Comparison of ENCODE assay signal across 18 mouse cellular contexts in the genomic region with DNA sequence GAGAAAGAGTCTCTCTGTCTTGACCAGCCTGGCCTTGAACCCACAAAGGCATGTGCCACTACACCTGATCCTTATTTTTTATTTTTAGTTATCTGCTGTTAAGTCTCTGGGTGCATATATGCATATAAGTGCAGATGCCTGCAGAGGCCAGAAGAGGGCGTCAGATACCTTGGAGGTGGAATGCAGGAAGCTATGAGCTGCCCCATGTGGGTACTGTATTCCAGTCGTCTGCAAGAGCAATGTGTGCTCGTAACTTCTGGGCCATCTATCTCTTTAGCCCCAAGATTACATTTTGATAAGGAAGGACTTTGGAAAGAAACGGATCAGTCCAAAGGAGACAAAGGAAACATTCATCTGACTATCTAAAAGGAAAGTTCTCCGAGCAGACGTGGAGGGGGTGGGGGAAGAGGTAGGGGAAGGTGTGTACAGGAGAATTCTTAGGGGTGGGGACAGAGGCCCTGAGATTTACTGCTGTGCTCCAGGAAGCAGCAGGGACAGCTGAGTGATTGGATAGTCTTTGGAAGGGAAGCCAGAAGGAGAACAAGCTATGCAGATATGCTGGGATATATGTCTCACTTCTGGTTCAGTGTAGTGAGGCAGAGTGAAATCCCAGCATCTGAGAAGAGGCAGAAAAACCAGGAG. TPM values are rescaled to one million over a fixed set of nuclear protein-coding genes. Genes with fewer than 3 reads are reported as not detected.
DNase-seq lines count a peak whose midpoint lies in the region; ATAC-seq and TF ChIP-seq lines count a peak whose summit lies in the region.
"Had no signal": no experiment of that assay in that cellular context is flagged by ENCODE, and none has a peak within 500 bp of the region (broad histone marks: within the 10 kb centered on the region; RNA-seq: fewer than 3 reads in every experiment).

No protein-coding gene starts in this region.

- no peaks in the 10 kb centered on the region for H3K27me3 ChIP-seq in heart, adult 2 months (ENCODE audit: control insufficient read depth, insufficient read depth, low read length)
- H3K27me3 ChIP-seq in liver, embryonic 12.5 days (replicated peaks), result no peaks in the 10 kb centered on the region
- H3K27me3 ChIP-seq: limb, embryonic 12.5 days had no signal

- H3K9me3 ChIP-seq in liver, embryonic 12.5 days (replicated peaks), result no peaks in the 10 kb centered on the region
- no peaks in the 10 kb centered on the region for H3K9me3 ChIP-seq in ES-E14 (ENCODE audit: control insufficient read depth, insufficient read depth, low read depth, low read length)
- H3K9me3 ChIP-seq: hindbrain, embryonic 10.5 days; limb, embryonic 12.5 days had no signal

- DNase-seq in heart, adult 2 months, result no peak
- no peak for DNase-seq in heart, postnatal 36 days
- DNase-seq in liver, result peak; percentile 45
- DNase-seq in ES-E14 (ENCODE audit: low read depth, low spot score), result no peak
- DNase-seq in adrenal gland, postnatal 14 days, result no peak
- DNase-seq in thymus, postnatal 14 days, result no peak
- DNase-seq: adrenal gland, postnatal 10 days; B cell, adult 2 months; cerebellum, postnatal 36 days; gastrocnemius, postnatal 25 days; kidney, adult 9 months; layer of hippocampus, adult 9-11 months had no signal

- 50% methylated on average over 6 of the region's 6 CpGs for WGBS in heart, adult 2 months
- 54% methylated on average over 6 of the region's 6 CpGs for WGBS in liver, embryonic 12.5 days (ENCODE audit: insufficient replicate concordance)

- H3K79me2 ChIP-seq in heart, adult 2 months (replicated peaks; ENCODE audit: control insufficient read depth, insufficient read depth, low read length), result no peaks in the 10 kb centered on the region

- no peak overlapping the region for H3K4me2 ChIP-seq in liver, embryonic 12.5 days
- H3K4me2 ChIP-seq: limb, embryonic 12.5 days had no signal

- no peak overlapping the region for H3K4me3 ChIP-seq in heart, adult 2 months
- no peak overlapping the region for H3K4me3 ChIP-seq in liver, embryonic 12.5 days
- H3K4me3 ChIP-seq in ES-E14 (ENCODE audit: insufficient read depth in 1 of 2, low read depth in 1 of 2, low read length in 2 of 2, poor library complexity in 1 of 2, severe bottlenecking in 1 of 2), result no peak overlapping the region
- H3K4me3 ChIP-seq: hindbrain, embryonic 10.5 days; limb, embryonic 12.5 days had no signal

- TF ChIP-seq POLR2A in heart, adult 2 months (IDR thresholded peaks at IDR 0.05; ENCODE audit: insufficient read depth, low read depth, low read length), result no peak

- peak; percentile 46 for TF ChIP-seq CTCF in heart, adult 2 months (IDR thresholded peaks at IDR 0.05)

- intact Hi-C loops in heart, adult 2 months (cut with DNase I), result no loop called here
- intact Hi-C loops in heart, postnatal 36 days (cut with DNase I), result no loop called here

- no peak for ATAC-seq in liver, embryonic 12.5 days
- peak; percentile 59 for ATAC-seq in megakaryocyte progenitor cell, adult 5-6 weeks (replicated peaks; ENCODE audit: poor library complexity)
- ATAC-seq: midbrain, embryonic 16.5 days had no signal

- peaks cover 12% of the 10 kb centered on the region for H3K4me1 ChIP-seq in heart, adult 2 months (ENCODE audit: control insufficient read depth, insufficient read depth, low read length)
- peaks cover 52% of the 10 kb centered on the region for H3K4me1 ChIP-seq in liver, embryonic 12.5 days
- H3K4me1 ChIP-seq in ES-E14 (ENCODE audit: control insufficient read depth in 2 of 2, insufficient read depth in 2 of 2, low read length in 2 of 2, poor library complexity in 1 of 2), result peaks cover 18 to 49% of the 10 kb centered on the region in 2 experiments

- TF ChIP-seq EP300 in heart, adult 2 months (IDR thresholded peaks at IDR 0.05; ENCODE audit: insufficient read depth, low read depth, low read length), result no peak

- no peak overlapping the region for H3K27ac ChIP-seq in heart, adult 2 months
- no peak overlapping the region for H3K27ac ChIP-seq in liver, embryonic 12.5 days
- H3K27ac ChIP-seq in ES-E14 (ENCODE audit: insufficient read depth, low read depth, low read length, poor library complexity, severe bottlenecking), result peak overlapping the region; percentile 19; the same call in 1 of the 2 replicates
- H3K27ac ChIP-seq: limb, embryonic 12.5 days; macrophage had no signal

- peaks cover 4% of the 10 kb centered on the region for H3K36me3 ChIP-seq in heart, adult 2 months (ENCODE audit: control insufficient read depth, insufficient read depth, low read length)
- no peaks in the 10 kb centered on the region for H3K36me3 ChIP-seq in liver, embryonic 12.5 days
- no peaks in the 10 kb centered on the region for H3K36me3 ChIP-seq in ES-E14 (ENCODE audit: control insufficient read depth, insufficient read depth, low read length, poor library complexity, severe bottlenecking)
- H3K36me3 ChIP-seq: hindbrain, embryonic 10.5 days; limb, embryonic 12.5 days had no signal

- H3K9ac ChIP-seq in heart, adult 2 months (ENCODE audit: low read depth, low read length), result no peak overlapping the region
- no peak overlapping the region for H3K9ac ChIP-seq in liver, embryonic 12.5 days
- no peak overlapping the region for H3K9ac ChIP-seq in ES-E14 (ENCODE audit: insufficient read depth, low read depth, low read length, poor library complexity, severe bottlenecking)
- H3K9ac ChIP-seq: limb, embryonic 12.5 days had no signal

- in situ Hi-C loops in ES-E14 (cut with MboI; ENCODE audit: low sequenced_read_pairs in 2 of 2, unreplicated experiment in 2 of 2), result no loop called here

TF ChIP-seq in ES-E14, 5 proteins besides CTCF, POLR2A, EP300 and RAD21:
- TF ChIP-seq ZC3H11A (IDR thresholded peaks at IDR 0.05; ENCODE audit: borderline replicate concordance, low read depth, low read length), result no peak
- TF ChIP-seq MAFK (IDR thresholded peaks at IDR 0.05; ENCODE audit: insufficient read depth, low read depth, low read length), result no peak
- no peak for TF ChIP-seq HCFC1 (IDR thresholded peaks at IDR 0.05; ENCODE audit: borderline replicate concordance, insufficient read depth, low read length)
- TF ChIP-seq ZNF384 (IDR thresholded peaks at IDR 0.05; ENCODE audit: low read depth, low read length), result no peak
- no peak for TF ChIP-seq CHD2 (IDR thresholded peaks at IDR 0.05; ENCODE audit: low read depth, low read length)

RNA-seq across cellular contexts. Expression of gene Apobec2, which starts 1.1 kb away (rescaled TPM):
- 100 to 1,000 TPM; 222 to 256 TPM for total RNA-seq in heart, adult 2 months (2021)
- polyA plus RNA-seq in heart, adult 2 months (2012; rRNA removed), result 150 and 194 TPM in 2 replicates
- 100 to 1,000 TPM; 236 to 256 TPM for total RNA-seq in heart, postnatal 36 days (2021)
- 0.83 and 1.2 TPM in 2 replicates for polyA plus RNA-seq in liver, embryonic 12.5 days (2016; fragmentation: Nextera tagmentation; extraction: Ambion mirVana)
- total RNA-seq in ES-E14 (2012; rRNA removed), result 3.0 and 5.6 TPM in 2 replicates
- not detected in 2 replicates for total RNA-seq in megakaryocyte progenitor cell, adult 5-6 weeks (2015)
- total RNA-seq in megakaryocyte progenitor cell, adult 5-6 weeks (2017), result not detected in 2 replicates
- 2.3 and 3.0 TPM in 2 replicates for total RNA-seq in adrenal gland, postnatal 14 days (2021)
- polyA plus RNA-seq: macrophage had no signal

RNA-seq across cellular contexts. Expression of gene Tspo2, which starts 17.5 kb away (rescaled TPM):
- 1 to 10 TPM in 1 of 2 experiments, not detected in 1; 1.9 TPM for total RNA-seq in heart, adult 2 months (2021)
- polyA plus RNA-seq in heart, adult 2 months (2012; rRNA removed), result 0.82 and 5.4 TPM in 2 replicates
- total RNA-seq in heart, postnatal 36 days (2021), result under 1 TPM; 0.27 to 0.64 TPM
- 123 and 126 TPM in 2 replicates for polyA plus RNA-seq in liver, embryonic 12.5 days (2016; fragmentation: Nextera tagmentation; extraction: Ambion mirVana)
- 0.16 TPM in 1 of 2 replicates, not detected in the other for total RNA-seq in ES-E14 (2012; rRNA removed)
- 5.9 and 18.8 TPM in 2 replicates for total RNA-seq in megakaryocyte progenitor cell, adult 5-6 weeks (2015)
- total RNA-seq in megakaryocyte progenitor cell, adult 5-6 weeks (2017), result 4.2 and 6.8 TPM in 2 replicates
- 1.9 and 4.6 TPM in 2 replicates for total RNA-seq in adrenal gland, postnatal 14 days (2021)
- total RNA-seq: gastrocnemius, postnatal 25 days had no signal
- polyA plus RNA-seq: macrophage had no signal

RNA-seq across cellular contexts. Expression of gene Unc5cl, which starts 20.9 kb away (rescaled TPM):
- under 1 TPM; 0.23 to 0.27 TPM for total RNA-seq in heart, adult 2 months (2021)
- 0.21 TPM in 1 of 2 replicates, not detected in the other for polyA plus RNA-seq in heart, adult 2 months (2012; rRNA removed)
- total RNA-seq in heart, postnatal 36 days (2021), result under 1 TPM in 1 of 2 experiments, not detected in 1; 0.24 TPM
- polyA plus RNA-seq in liver, embryonic 12.5 days (2016; fragmentation: Nextera tagmentation; extraction: Ambion mirVana), result 2.6 and 3.4 TPM in 2 replicates
- total RNA-seq in ES-E14 (2012; rRNA removed), result 1.2 and 3.2 TPM in 2 replicates
- 0.42 and 0.66 TPM in 2 replicates for total RNA-seq in megakaryocyte progenitor cell, adult 5-6 weeks (2015)
- 0.79 and 3.6 TPM in 2 replicates for total RNA-seq in megakaryocyte progenitor cell, adult 5-6 weeks (2017)
- 0.11 and 0.56 TPM in 2 replicates for total RNA-seq in adrenal gland, postnatal 14 days (2021)
- total RNA-seq: gastrocnemius, postnatal 25 days had no signal
- polyA plus RNA-seq: macrophage had no signal

RNA-seq across cellular contexts. Expression of gene Oard1, which starts 24.0 kb away (rescaled TPM):
- total RNA-seq in heart, adult 2 months (2021), result 10 to 100 TPM; 15.5 to 21.6 TPM
- 8.6 and 20.5 TPM in 2 replicates for polyA plus RNA-seq in heart, adult 2 months (2012; rRNA removed)
- 10 to 100 TPM; 15.8 to 16.3 TPM for total RNA-seq in heart, postnatal 36 days (2021)
- 56.5 and 58.1 TPM in 2 replicates for polyA plus RNA-seq in liver, embryonic 12.5 days (2016; fragmentation: Nextera tagmentation; extraction: Ambion mirVana)
- total RNA-seq in ES-E14 (2012; rRNA removed), result 27.0 and 38.6 TPM in 2 replicates
- 39.8 and 42.4 TPM in 2 replicates for total RNA-seq in megakaryocyte progenitor cell, adult 5-6 weeks (2015)
- total RNA-seq in megakaryocyte progenitor cell, adult 5-6 weeks (2017), result 57.9 and 60.9 TPM in 2 replicates
- total RNA-seq in adrenal gland, postnatal 14 days (2021), result 18.7 and 22.9 TPM in 2 replicates

RNA-seq across cellular contexts. Expression of gene Nfya, which starts 24.1 kb away (rescaled TPM):
- total RNA-seq in heart, adult 2 months (2021), result 10 to 100 TPM; 14.7 to 21.2 TPM
- 33.1 and 41.9 TPM in 2 replicates for polyA plus RNA-seq in heart, adult 2 months (2012; rRNA removed)
- 10 to 100 TPM; 15.3 to 20.6 TPM for total RNA-seq in heart, postnatal 36 days (2021)
- polyA plus RNA-seq in liver, embryonic 12.5 days (2016; fragmentation: Nextera tagmentation; extraction: Ambion mirVana), result 10.9 and 11.3 TPM in 2 replicates
- 23.3 and 25.2 TPM in 2 replicates for total RNA-seq in ES-E14 (2012; rRNA removed)
- total RNA-seq in megakaryocyte progenitor cell, adult 5-6 weeks (2015), result 103 and 105 TPM in 2 replicates
- 34.4 and 38.0 TPM in 2 replicates for total RNA-seq in megakaryocyte progenitor cell, adult 5-6 weeks (2017)
- 33.1 and 35.8 TPM in 2 replicates for total RNA-seq in adrenal gland, postnatal 14 days (2021)

Comparison
In these comparisons a context has a peak if more than half of its experiments do, and no peak if none do; other contexts are left out.
1. RNA of gene Apobec2, which starts 1.1 kb away (total RNA-seq): 222 to 256 TPM in heart, adult 2 months and 236 to 256 TPM in heart, postnatal 36 days; 3.0 to 5.6 TPM in ES-E14, 2.3 to 3.0 TPM in adrenal gland, postnatal 14 days and not detected in megakaryocyte progenitor cell, adult 5-6 weeks; every median in the first group is over 10 times any median in the second.